Mouse (Mus musculus): ENCODE measurements at regions not wholly inside any gene's neighbourhood (a gene's known extent, or its start where the extent isn't known, plus 50 kb on each side); places are given as distances from the start of the nearest gene placed in this dataset.
"Not testable (repeated sequence)": the region's sequence is repeated elsewhere in the genome, so short reads cannot be mapped to it uniquely, and the experiment has no call there.

- intact Hi-C loops (cut with DNase I), result no loop called here
- no peak for DNase-seq
Measured at GRCm38 (mm10) chr3:8206623-8207404, 1403.1 kb downstream of the Zfp704 start.

GRCm38 (mm10) chr3:8163030-8163429 is 1446.9 kb downstream of the Zfp704 start:
- intact Hi-C loops (cut with DNase I), result no loop called here
- no peak for DNase-seq

- intact Hi-C loops (cut with DNase I), result loop anchor here (1.0 kb wide), 1 partner anchor 11 kb away; no protein-coding TSS in a partner anchor
Measured at GRCm38 (mm10) chr3:8161997-8162756, 1447.7 kb downstream of the Zfp704 start.

GRCm38 (mm10) chr3:8143016-8143415 is 1466.9 kb downstream of the Zfp704 start:
- intact Hi-C loops (cut with DNase I), result no loop called here
- DNase-seq, result no peak

More at GRCm38 (mm10) chr3:8161997-8162756, 1447.7 kb downstream of the Zfp704 start:
- no peak for DNase-seq

GRCm38 (mm10) chr3:8142190-8142589 is 1467.7 kb downstream of the Zfp704 start:
- DNase-seq, result no peak
- intact Hi-C loops (cut with DNase I), result no loop called here

- no peak for DNase-seq
- intact Hi-C loops (cut with DNase I), result no loop called here
Measured at GRCm38 (mm10) chr3:8141664-8142084, 1468.2 kb downstream of the Zfp704 start.

- DNase-seq; intact Hi-C loops (cut with DNase I): not testable (repeated sequence)
Measured at GRCm38 (mm10) chr3:8123641-8124040, 1486.2 kb downstream of the Zfp704 start.

GRCm38 (mm10) chr3:8123141-8123540 is 1486.7 kb downstream of the Zfp704 start:
- DNase-seq, result no peak
- intact Hi-C loops (cut with DNase I), result no loop called here

GRCm38 (mm10) chr3:8098291-8098690 is 1478.0 kb upstream of the 1700008P02Rik start:
- DNase-seq, result no peak
- intact Hi-C loops (cut with DNase I), result no loop called here

- no peak for DNase-seq
- intact Hi-C loops (cut with DNase I), result no loop called here
Measured at GRCm38 (mm10) chr3:8084749-8085148, 1464.5 kb upstream of the 1700008P02Rik start.

GRCm38 (mm10) chr3:8053711-8054110 is 1433.5 kb upstream of the 1700008P02Rik start:
- intact Hi-C loops (cut with DNase I), result no loop called here
- DNase-seq, result no peak

GRCm38 (mm10) chr3:8051167-8051566 is 1430.9 kb upstream of the 1700008P02Rik start:
- intact Hi-C loops (cut with DNase I), result no loop called here
- DNase-seq, result no peak

- DNase-seq, result no peak
- intact Hi-C loops (cut with DNase I), result no loop called here
Measured at GRCm38 (mm10) chr3:8049706-8050105, 1429.5 kb upstream of the 1700008P02Rik start.

- intact Hi-C loops (cut with DNase I), result no loop called here
- DNase-seq, result no peak
Measured at GRCm38 (mm10) chr3:8046348-8046747, 1426.1 kb upstream of the 1700008P02Rik start.

GRCm38 (mm10) chr3:8036697-8037096 is 1416.5 kb upstream of the 1700008P02Rik start:
- intact Hi-C loops (cut with DNase I), result no loop called here
- DNase-seq, result no peak

GRCm38 (mm10) chr3:8035091-8035729 is 1415.0 kb upstream of the 1700008P02Rik start:
- intact Hi-C loops (cut with DNase I), result no loop called here
- no peak for DNase-seq

GRCm38 (mm10) chr3:8026325-8027017 is 1406.2 kb upstream of the 1700008P02Rik start:
- DNase-seq, result no peak
- intact Hi-C loops (cut with DNase I), result no loop called here

- intact Hi-C loops (cut with DNase I), result no loop called here
- no peak for DNase-seq
Measured at GRCm38 (mm10) chr3:8022654-8023053, 1402.4 kb upstream of the 1700008P02Rik start.

- no peak for DNase-seq
- intact Hi-C loops (cut with DNase I), result no loop called here
Measured at GRCm38 (mm10) chr3:8017489-8017888, 1397.2 kb upstream of the 1700008P02Rik start.

- intact Hi-C loops (cut with DNase I), result no loop called here
Measured at GRCm38 (mm10) chr3:8016945-8017344, 1396.7 kb upstream of the 1700008P02Rik start.

GRCm38 (mm10) chr3:8009966-8010365 is 1389.7 kb upstream of the 1700008P02Rik start:
- intact Hi-C loops (cut with DNase I), result no loop called here

More at GRCm38 (mm10) chr3:8016945-8017344, 1396.7 kb upstream of the 1700008P02Rik start:
- no peak for DNase-seq

More at GRCm38 (mm10) chr3:8009966-8010365, 1389.7 kb upstream of the 1700008P02Rik start:
- no peak for DNase-seq
